Mouse (Mus musculus) bone marrow, adult 2 months (tissue): ENCODE measurements around the gene Mia2.

ENCODE experiments used
- CTCF ChIP-seq: fragments of 200-500 bp; IDR thresholded peaks from 2 replicates; pipeline ENCODE4 v1.5.1; 2011; ENCODE audit warnings: low read length, control low read depth; ENCODE audit not compliant: control insufficient read depth, insufficient read depth
- POLR2A ChIP-seq: fragments of 200-500 bp; IDR thresholded peaks from 2 replicates; pipeline ENCODE4 v1.6.1; 2011; ENCODE audit warnings: low read depth, mild to moderate bottlenecking, control low read depth, low read length, borderline replicate concordance; ENCODE audit not compliant: control insufficient read depth

GRCm38 (mm10) chr12:59188086-59188682, 92.6 kb downstream of the Mia2 start:
- no peak for TF ChIP-seq CTCF
- TF ChIP-seq POLR2A, result no peak
